Mouse (Mus musculus): Measurements from ENCODE around the gene Zscan10. TPM values are rescaled to one million over a fixed set of nuclear protein-coding genes. Genes with fewer than 3 reads are reported as not detected.

Zscan10 gene
- total and polyA plus RNA-seq, 2 experiments from 2014 or later: not detected

GRCm38 (mm10) chr17:23644613-23645495 is 44.2 kb downstream of the Zscan10 start, which contains the start of gene Mmp25:
Gene Mmp25 (minus strand): TSS chr17:23645277.
- Histone ChIP-seq H3K4me2 (ENCODE audit: low read depth, low read length, poor library complexity, severe bottlenecking) (peak within 1 kb of the TSS; percentile 67), H3K9ac (replicated peaks; ENCODE audit: low read length, poor library complexity, severe bottlenecking) (peak within 1 kb of the TSS; percentile 59; the same call in 1 of the 2 replicates), H3K9me3 (ENCODE audit: low read length) (no peaks in the 10 kb centered on the region), H3K4me3 (ENCODE audit: low read depth, low read length) (peak within 1 kb of the TSS; percentile 40), H3K27ac (ENCODE audit: low read depth, low read length) (no peak within 1 kb of the TSS), H3K27me3 (ENCODE audit: insufficient read depth, low read length) (peaks cover 20% of the 10 kb centered on the region; the same call in 1 of the 2 replicates), H3K4me1 (ENCODE audit: insufficient read depth, low read length) (0 out of 2 replicates have a peak, but pooled peaks cover 6% of the 10 kb centered on the region), H3K36me3 (ENCODE audit: insufficient read depth, low read length) (no peaks in the 10 kb centered on the region)
- WGBS: under 1% methylated on average over 53 of the region's 58 CpGs
- DNase-seq (ENCODE audit: low spot score) (no peak), ATAC-seq (ENCODE audit: low FRiP score) (no peak)
- no peak for TF ChIP-seq CTCF (IDR thresholded peaks at IDR 0.05)

GRCm38 (mm10) chr17:23645894-23646293 is 45.2 kb downstream of the Zscan10 start:
- H3K9ac ChIP-seq (replicated peaks; ENCODE audit: low read length, poor library complexity, severe bottlenecking): no peak overlapping the region
- ATAC-seq (ENCODE audit: low FRiP score) (no peak), DNase-seq (ENCODE audit: low spot score) (no peak)
- no peak overlapping the region for H3K27ac ChIP-seq (ENCODE audit: low read depth, low read length)
- no peak for TF ChIP-seq CTCF (IDR thresholded peaks at IDR 0.05)
- H3K4me3 ChIP-seq (ENCODE audit: low read depth, low read length): no peak overlapping the region
- H3K4me1 ChIP-seq (ENCODE audit: insufficient read depth, low read length): 0 out of 2 replicates have a peak, but pooled peaks cover 6% of the 10 kb centered on the region
- no peak overlapping the region for H3K4me2 ChIP-seq (ENCODE audit: low read depth, low read length, poor library complexity, severe bottlenecking)
- peaks cover 20% of the 10 kb centered on the region; the same call in 1 of the 2 replicates for H3K27me3 ChIP-seq (ENCODE audit: insufficient read depth, low read length)
- 30% methylated on average over 10 of the region's 10 CpGs for WGBS
- no peaks in the 10 kb centered on the region for H3K9me3 ChIP-seq (ENCODE audit: low read length)
- H3K36me3 ChIP-seq (ENCODE audit: insufficient read depth, low read length): no peaks in the 10 kb centered on the region

GRCm38 (mm10) chr17:23651363-23651762 is 50.7 kb downstream of the Zscan10 start:
- Histone ChIP-seq H3K27me3 (ENCODE audit: insufficient read depth, low read length) (no peaks in the 10 kb centered on the region), H3K4me2 (ENCODE audit: low read depth, low read length, poor library complexity, severe bottlenecking) (no peak overlapping the region), H3K9me3 (ENCODE audit: low read length) (no peaks in the 10 kb centered on the region), H3K4me3 (ENCODE audit: low read depth, low read length) (no peak overlapping the region), H3K36me3 (ENCODE audit: insufficient read depth, low read length) (no peaks in the 10 kb centered on the region), H3K4me1 (ENCODE audit: insufficient read depth, low read length) (no peaks in the 10 kb centered on the region), H3K27ac (ENCODE audit: low read depth, low read length) (no peak overlapping the region), H3K9ac (replicated peaks; ENCODE audit: low read length, poor library complexity, severe bottlenecking) (no peak overlapping the region)
- DNase-seq (ENCODE audit: low spot score) (no peak), ATAC-seq (ENCODE audit: low FRiP score) (no peak)
- no peak for TF ChIP-seq CTCF (IDR thresholded peaks at IDR 0.05)
- 84% methylated on average over 6 of the region's 6 CpGs for WGBS

GRCm38 (mm10) chr17:23653324-23653723 is 52.7 kb downstream of the Zscan10 start:
- WGBS: 78% methylated on average over 1 of the region's 2 CpGs
- H3K9me3 ChIP-seq (ENCODE audit: low read length): no peaks in the 10 kb centered on the region
- DNase-seq (ENCODE audit: low spot score): no peak
- peak; percentile 30 for TF ChIP-seq CTCF (IDR thresholded peaks at IDR 0.05)
- H3K36me3 ChIP-seq (ENCODE audit: insufficient read depth, low read length): no peaks in the 10 kb centered on the region
- no peak for ATAC-seq (ENCODE audit: low FRiP score)
- H3K27me3 ChIP-seq (ENCODE audit: insufficient read depth, low read length): no peaks in the 10 kb centered on the region; the same call in 1 of the 2 replicates
- no peak overlapping the region for H3K27ac ChIP-seq (ENCODE audit: low read depth, low read length)
- H3K9ac ChIP-seq (replicated peaks; ENCODE audit: low read length, poor library complexity, severe bottlenecking): no peak overlapping the region
- H3K4me1 ChIP-seq (ENCODE audit: insufficient read depth, low read length): no peaks in the 10 kb centered on the region
- no peak overlapping the region for H3K4me2 ChIP-seq (ENCODE audit: low read depth, low read length, poor library complexity, severe bottlenecking)
- H3K4me3 ChIP-seq (ENCODE audit: low read depth, low read length): no peak overlapping the region

- WGBS: 66% methylated on average over 6 of the region's 6 CpGs
- Histone ChIP-seq H3K9me3 (ENCODE audit: low read length) (no peaks in the 10 kb centered on the region), H3K36me3 (ENCODE audit: insufficient read depth, low read length) (no peaks in the 10 kb centered on the region), H3K9ac (replicated peaks; ENCODE audit: low read length, poor library complexity, severe bottlenecking) (no peak overlapping the region), H3K27me3 (ENCODE audit: insufficient read depth, low read length) (no peaks in the 10 kb centered on the region; the same call in 1 of the 2 replicates), H3K4me3 (ENCODE audit: low read depth, low read length) (no peak overlapping the region), H3K27ac (ENCODE audit: low read depth, low read length) (no peak overlapping the region), H3K4me2 (ENCODE audit: low read depth, low read length, poor library complexity, severe bottlenecking) (no peak overlapping the region), H3K4me1 (ENCODE audit: insufficient read depth, low read length) (no peaks in the 10 kb centered on the region)
- no peak for DNase-seq (ENCODE audit: low spot score)
- TF ChIP-seq CTCF (IDR thresholded peaks at IDR 0.05): no peak
- ATAC-seq (ENCODE audit: low FRiP score): no peak
These were observed 53.3 kb downstream of the Zscan10 start for GRCm38 (mm10) chr17:23654001-23654400.

GRCm38 (mm10) chr17:23654410-23654809 is 53.8 kb downstream of the Zscan10 start:
- H3K4me2 ChIP-seq (ENCODE audit: low read depth, low read length, poor library complexity, severe bottlenecking): no peak overlapping the region
- H3K4me3 ChIP-seq (ENCODE audit: low read depth, low read length): no peak overlapping the region
- no peaks in the 10 kb centered on the region for H3K9me3 ChIP-seq (ENCODE audit: low read length)
- no peak overlapping the region for H3K9ac ChIP-seq (replicated peaks; ENCODE audit: low read length, poor library complexity, severe bottlenecking)
- no peaks in the 10 kb centered on the region for H3K36me3 ChIP-seq (ENCODE audit: insufficient read depth, low read length)
- ATAC-seq (ENCODE audit: low FRiP score) (no peak), DNase-seq (ENCODE audit: low spot score) (no peak)
- 63% methylated on average over 2 of the region's 2 CpGs for WGBS
- no peak for TF ChIP-seq CTCF (IDR thresholded peaks at IDR 0.05)
- H3K27ac ChIP-seq (ENCODE audit: low read depth, low read length): no peak overlapping the region
- peaks cover 2% of the 10 kb centered on the region for H3K27me3 ChIP-seq (ENCODE audit: insufficient read depth, low read length)
- H3K4me1 ChIP-seq (ENCODE audit: insufficient read depth, low read length): no peaks in the 10 kb centered on the region

All from midbrain, postnatal 0 days (tissue).